Mouse (Mus musculus) thymus, adult 2 months (tissue): ENCODE measurements around the gene Pycr1. TPM values are rescaled to one million over a fixed set of nuclear protein-coding genes. Genes with fewer than 3 reads are reported as not detected.

ENCODE experiments used
- DNase-seq: peaks from one replicate; pipeline ENCODE4 v3.0.0; 2021
- H3K27ac ChIP-seq: fragments of 200-500 bp; 2 replicates; pipeline ENCODE4 v1.5.1; 2012; ENCODE audit warnings: low read length, control low read depth; ENCODE audit not compliant: control insufficient read depth, insufficient read depth
- H3K27me3 ChIP-seq: fragments of 200-500 bp; 2 replicates; pipeline ENCODE4 v1.6.1; 2012; ENCODE audit warnings: mild to moderate bottlenecking, low read length, moderate library complexity, mixed read lengths; ENCODE audit not compliant: control insufficient read depth, insufficient read depth
- H3K36me3 ChIP-seq: fragments of 200-500 bp; 2 replicates; pipeline ENCODE4 v1.6.1; 2012; ENCODE audit warnings: mild to moderate bottlenecking, low read length, moderate library complexity; ENCODE audit not compliant: control insufficient read depth, insufficient read depth
- H3K4me1 ChIP-seq: fragments of 200-500 bp; replicated peaks from 2 replicates; pipeline ENCODE4 v1.6.1; 2012; ENCODE audit warnings: low read length; ENCODE audit not compliant: control insufficient read depth, insufficient read depth
- H3K4me3 ChIP-seq: fragments of 200-500 bp; 2 replicates; pipeline ENCODE4 v1.5.1; 2012; ENCODE audit warnings: mild to moderate bottlenecking, low read length, control low read depth, moderate library complexity; ENCODE audit not compliant: control insufficient read depth, insufficient read depth
- CTCF ChIP-seq: fragments of 200-500 bp; IDR thresholded peaks from 2 replicates; pipeline ENCODE4 v1.5.1; 2012; ENCODE audit warnings: mild to moderate bottlenecking, control low read depth, low read length, moderate library complexity, borderline replicate concordance; ENCODE audit not compliant: control insufficient read depth, poor library complexity, insufficient read depth; ENCODE audit errors: extremely low read depth
- POLR2A ChIP-seq: fragments of 200-500 bp; IDR thresholded peaks from 2 replicates; pipeline ENCODE4 v1.6.1; 2012; ENCODE audit warnings: mild to moderate bottlenecking, low read length, control low read depth, moderate library complexity; ENCODE audit not compliant: control insufficient read depth, poor library complexity, insufficient read depth; ENCODE audit errors: extremely low read depth
- WGBS: fragments of 180-500 bp; shearing (Covaris S2); methylation state at CpG from one replicate; pipeline ENCODE4 v1.1.7; 2018; 5-methylcytosine and 5-hydroxymethylcytosine counted together
- polyA plus RNA-seq: library from polyadenylated mRNA; depleted of rRNA; stranded (reverse); fragments of >200 nt; gene quantifications from 2 replicates; pipeline ENCODE4 v1.2.3, GENCODE M21; 2012

The Pycr1 gene
- polyA plus RNA-seq, 1 experiment = 3.4 TPM

- WGBS = 2% methylated on average over 18 of the region's 18 CpGs
- Histone ChIP-seq H3K36me3 (no peaks in the 10 kb centered on the region), H3K27ac (no peak overlapping the region), H3K4me1 (peaks cover 27% of the 10 kb centered on the region), H3K4me3 (peak overlapping the region; percentile 32), H3K27me3 (no peaks in the 10 kb centered on the region; the same call in 1 of the 2 replicates)
- peak; percentile 34 for DNase-seq
- TF ChIP-seq POLR2A (no peak), CTCF (no peak)
Observed at GRCm38 (mm10) chr11:120642939-120643600, 499 bp downstream of the Pycr1 start.

DNA sequence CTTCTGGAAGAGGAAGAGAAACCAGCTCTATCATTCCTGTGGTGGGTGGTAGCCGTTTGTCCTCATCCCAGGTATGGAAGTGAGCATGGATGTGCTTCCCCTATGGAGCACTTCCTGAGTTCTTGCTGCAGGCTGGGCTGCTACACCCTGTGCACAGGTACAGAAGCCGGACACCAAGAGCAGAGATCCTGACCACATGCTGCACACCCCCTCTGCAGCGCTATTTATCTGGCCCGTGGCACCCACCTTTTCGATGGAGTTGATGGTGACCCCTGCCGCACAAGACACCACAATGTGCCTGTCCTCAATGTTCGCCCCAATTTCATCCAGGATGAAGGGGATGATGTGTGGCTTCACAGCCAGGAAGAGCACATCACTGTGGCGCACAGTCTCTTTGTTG lies 1.7 kb downstream of the Pycr1 start:
- WGBS = 43% methylated on average over 8 of the region's 8 CpGs
- Histone ChIP-seq H3K27ac (no peak overlapping the region), H3K4me3 (no peak overlapping the region), H3K4me1 (peaks cover 19% of the 10 kb centered on the region), H3K36me3 (no peaks in the 10 kb centered on the region), H3K27me3 (no peaks in the 10 kb centered on the region; the same call in 1 of the 2 replicates)
- TF ChIP-seq POLR2A = no peak
- no peak for TF ChIP-seq CTCF
- DNase-seq = no peak

DNA sequence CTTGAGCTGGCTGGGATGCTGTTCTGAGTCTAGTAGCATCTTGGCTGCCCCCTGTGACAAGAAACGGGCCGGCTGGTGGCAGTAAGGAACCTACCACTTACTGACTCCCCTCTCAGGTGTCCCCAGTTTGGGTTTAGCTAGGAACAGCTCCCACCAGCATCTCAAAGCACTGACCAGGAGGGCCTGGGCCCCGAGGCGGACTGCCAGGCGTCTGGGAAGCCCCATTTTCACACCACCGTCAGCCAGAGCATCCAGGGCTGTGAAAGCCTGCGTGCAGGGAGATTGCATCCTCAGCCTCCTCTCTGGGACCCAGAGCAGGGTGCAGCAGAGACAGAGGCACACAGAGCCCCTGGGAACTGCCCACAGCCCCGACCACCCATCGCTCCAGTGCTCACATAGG lies 2.3 kb downstream of the Pycr1 start:
- Histone ChIP-seq H3K27me3 (no peaks in the 10 kb centered on the region; the same call in 1 of the 2 replicates), H3K4me3 (no peak overlapping the region), H3K36me3 (no peaks in the 10 kb centered on the region), H3K4me1 (peaks cover 19% of the 10 kb centered on the region), H3K27ac (no peak overlapping the region)
- no peak for TF ChIP-seq CTCF
- no peak for TF ChIP-seq POLR2A
- no peak for DNase-seq
- 91% methylated on average over 9 of the region's 9 CpGs for whole genome bisulfite sequencing

- H3K4me1 ChIP-seq = peaks cover 35% of the 10 kb centered on the region
Observed at GRCm38 (mm10) chr11:120634810-120635209, 8.8 kb downstream of the Pycr1 start.

DNA sequence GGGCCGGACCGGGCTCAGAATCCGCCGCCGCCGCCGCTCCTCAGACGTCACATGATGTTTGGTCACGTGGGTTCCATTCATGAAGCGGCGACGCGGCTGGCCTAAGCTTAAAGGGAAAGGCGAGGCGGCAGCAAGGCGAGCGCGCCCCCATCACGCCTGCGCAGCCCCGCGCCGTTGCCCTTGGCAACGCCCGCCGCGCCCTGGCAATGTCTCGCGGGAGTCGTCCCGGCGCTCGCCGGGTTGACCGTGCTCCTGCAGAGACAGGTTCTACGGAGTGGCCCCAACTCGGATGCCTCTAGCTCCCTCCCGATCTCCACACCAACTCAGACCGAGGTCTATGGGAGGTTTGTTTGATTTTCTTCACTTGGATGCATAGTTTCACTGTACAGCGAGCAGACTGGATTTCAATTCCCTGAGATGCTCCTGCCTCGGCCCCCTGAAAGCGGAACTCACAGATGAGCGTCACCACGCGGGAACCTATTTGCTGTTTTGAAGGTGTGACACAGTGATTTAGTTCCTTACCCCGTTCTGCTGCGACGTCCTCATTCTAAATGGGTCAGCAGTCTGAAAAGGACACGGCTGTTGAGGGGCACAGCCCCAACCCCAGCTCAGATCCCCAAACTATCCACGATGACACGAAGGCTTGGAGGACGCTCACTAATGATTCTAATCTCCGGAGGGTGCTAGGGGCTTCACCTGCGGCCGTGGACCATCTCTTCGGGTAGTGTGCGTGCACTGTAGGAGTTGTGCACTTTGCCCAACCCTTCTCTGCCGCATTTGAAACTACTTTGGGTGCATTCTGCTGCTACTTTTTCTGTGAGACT lies 9.8 kb downstream of the Pycr1 start, which contains the start of gene Mafg:
TSS of gene Mafg (minus strand) at position 81 of the 824 bp plus-strand sequence.
- 17% methylated on average over 56 of the region's 58 CpGs for WGBS

More at GRCm38 (mm10) chr11:120634810-120635209, 8.8 kb downstream of the Pycr1 start:
- Histone ChIP-seq H3K27ac (no peak overlapping the region), H3K27me3 (no peaks in the 10 kb centered on the region), H3K4me3 (no peak overlapping the region), H3K36me3 (no peaks in the 10 kb centered on the region)
- 90% methylated on average over 5 of the region's 5 CpGs for WGBS
- no peak for TF ChIP-seq POLR2A
- DNase-seq = no peak

More for the DNA sequence above, 9.8 kb downstream of the Pycr1 start, which contains the start of gene Mafg:
- Histone ChIP-seq H3K27ac (no peak within 1 kb of the TSS), H3K4me1 (peaks cover 45% of the 10 kb centered on the region), H3K4me3 (peak within 1 kb of the TSS; percentile 84), H3K27me3 (no peaks in the 10 kb centered on the region), H3K36me3 (no peaks in the 10 kb centered on the region)
- peak; percentile 85 for DNase-seq
- TF ChIP-seq POLR2A = no peak
- peak; percentile 29; the same call in 1 of the 2 replicates for TF ChIP-seq CTCF
